Mouse (Mus musculus): Measurements from ENCODE around the gene Hdac10. TPM values are rescaled to one million over a fixed set of nuclear protein-coding genes. Genes with fewer than 3 reads are reported as not detected.

The Hdac10 gene
- polyA plus RNA-seq, 1 experiment from 2014 or later: 31.4 TPM

DNA sequence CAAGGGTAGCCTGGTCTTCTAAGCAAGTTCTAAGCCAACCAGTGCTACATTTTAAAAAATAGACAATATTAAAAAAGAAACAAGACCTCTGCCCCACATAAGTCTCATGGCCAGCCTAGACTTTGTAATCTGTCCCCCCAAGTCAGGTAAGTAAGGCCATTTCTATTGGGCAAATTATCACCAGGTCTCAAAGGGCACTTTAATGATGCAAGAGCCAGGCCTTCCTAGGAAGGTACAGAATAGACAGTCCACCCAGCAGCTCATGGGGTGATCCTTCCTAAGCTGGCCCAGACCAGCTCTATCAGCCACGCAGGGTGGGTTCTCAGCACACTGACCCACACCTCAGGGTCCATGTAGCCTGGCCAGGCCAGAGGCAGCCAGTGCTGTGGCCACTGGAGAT is 44.6 kb downstream of the Hdac10 start:
- Histone ChIP-seq H3K27ac (no peak overlapping the region), H3K4me3 (no peak overlapping the region), H3K27me3 (replicated peaks) (no peaks in the 10 kb centered on the region), H3K4me1 (peaks cover 10% of the 10 kb centered on the region), H3K9me3 (no peaks in the 10 kb centered on the region), H3K4me2 (no peak overlapping the region), H3K36me3 (replicated peaks) (peaks cover 37% of the 10 kb centered on the region), H3K9ac (no peak overlapping the region)
- 93% methylated on average over 1 of the region's 1 CpGs for WGBS
- no peak for ATAC-seq (replicated peaks)

DNA sequence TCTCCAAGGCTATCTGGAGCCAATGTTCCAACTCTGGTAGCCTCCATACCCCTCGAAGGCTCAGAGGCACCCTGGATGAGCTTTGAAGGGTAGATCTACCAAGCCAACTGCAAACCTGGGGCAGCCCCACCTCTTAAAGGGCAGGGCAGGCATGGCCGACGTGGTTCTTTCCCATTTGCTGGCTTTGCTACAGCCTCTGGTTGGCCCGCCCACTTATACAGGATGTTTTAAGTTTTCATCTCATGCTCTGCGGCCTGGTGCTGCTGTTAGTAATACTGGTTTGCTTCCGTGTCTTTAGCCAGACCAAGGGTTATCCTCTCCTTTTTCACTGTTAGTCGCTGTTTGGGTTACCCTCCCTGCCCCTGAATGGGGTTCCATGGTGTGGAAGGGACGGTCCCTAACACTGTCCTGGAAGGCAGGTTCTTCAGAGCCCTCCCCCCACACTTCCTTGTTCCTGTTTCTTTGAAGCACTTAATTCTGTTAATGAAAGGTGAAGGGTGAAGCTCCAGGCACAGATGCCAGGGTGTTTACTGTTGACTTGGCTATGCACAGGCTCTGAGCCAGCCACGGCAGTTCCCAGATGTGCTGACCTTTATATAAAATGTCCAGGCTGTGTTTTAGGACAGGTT is 50.2 kb downstream of the Hdac10 start:
- Histone ChIP-seq H3K4me3 (no peak overlapping the region), H3K36me3 (replicated peaks) (peaks cover 11% of the 10 kb centered on the region; the same call in 1 of the 2 replicates), H3K9ac (no peak overlapping the region), H3K27ac (no peak overlapping the region), H3K4me2 (0 out of 2 replicates have a peak overlapping the region, but pooled peaks have one; percentile 10), H3K9me3 (no peaks in the 10 kb centered on the region), H3K27me3 (replicated peaks) (no peaks in the 10 kb centered on the region), H3K4me1 (peaks cover 37% of the 10 kb centered on the region)
- 77% methylated on average over 9 of the region's 9 CpGs for WGBS
- ATAC-seq (replicated peaks): no peak

DNA sequence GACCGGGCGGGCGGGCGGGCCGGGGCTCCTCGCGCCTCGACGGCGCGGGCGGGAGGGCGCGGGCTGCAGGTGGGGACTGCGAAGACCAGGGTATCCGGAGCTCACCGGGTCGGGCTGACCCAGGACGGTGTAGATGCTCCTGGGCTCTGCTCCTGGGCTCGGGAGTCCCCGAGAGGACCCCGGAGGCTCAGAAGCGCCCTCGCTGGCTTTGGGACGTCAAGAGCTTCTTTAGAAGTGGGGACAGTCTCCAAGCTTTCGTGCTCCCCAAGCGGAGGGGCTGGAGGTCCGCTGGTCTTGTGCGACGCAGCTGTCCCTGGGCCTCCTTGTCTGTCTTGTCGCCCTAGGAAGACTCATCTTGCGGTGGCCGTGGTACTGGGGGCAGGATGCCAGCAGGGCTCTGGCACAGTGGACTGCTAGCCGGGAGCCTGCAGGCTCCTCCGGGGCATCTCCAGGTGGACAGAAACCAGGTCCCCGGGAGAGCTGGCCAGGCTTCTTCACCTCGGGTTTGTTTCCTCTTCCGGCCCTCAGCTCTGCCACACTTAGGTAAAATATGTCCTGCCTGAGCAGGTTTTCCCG is 52.3 kb downstream of the Hdac10 start:
- Histone ChIP-seq H3K9me3 (no peaks in the 10 kb centered on the region), H3K36me3 (replicated peaks) (0 out of 2 replicates have a peak, but pooled peaks cover 2% of the 10 kb centered on the region), H3K4me2 (peak overlapping the region; percentile 88), H3K27ac (peak overlapping the region; percentile 90), H3K4me3 (peak overlapping the region; percentile 78), H3K9ac (peak overlapping the region; percentile 91), H3K4me1 (peaks cover 37% of the 10 kb centered on the region), H3K27me3 (replicated peaks) (no peaks in the 10 kb centered on the region)
- WGBS: under 1% methylated on average over 36 of the region's 39 CpGs
- ATAC-seq (replicated peaks): peak; percentile 71; the same call in 1 of the 2 replicates

DNA sequence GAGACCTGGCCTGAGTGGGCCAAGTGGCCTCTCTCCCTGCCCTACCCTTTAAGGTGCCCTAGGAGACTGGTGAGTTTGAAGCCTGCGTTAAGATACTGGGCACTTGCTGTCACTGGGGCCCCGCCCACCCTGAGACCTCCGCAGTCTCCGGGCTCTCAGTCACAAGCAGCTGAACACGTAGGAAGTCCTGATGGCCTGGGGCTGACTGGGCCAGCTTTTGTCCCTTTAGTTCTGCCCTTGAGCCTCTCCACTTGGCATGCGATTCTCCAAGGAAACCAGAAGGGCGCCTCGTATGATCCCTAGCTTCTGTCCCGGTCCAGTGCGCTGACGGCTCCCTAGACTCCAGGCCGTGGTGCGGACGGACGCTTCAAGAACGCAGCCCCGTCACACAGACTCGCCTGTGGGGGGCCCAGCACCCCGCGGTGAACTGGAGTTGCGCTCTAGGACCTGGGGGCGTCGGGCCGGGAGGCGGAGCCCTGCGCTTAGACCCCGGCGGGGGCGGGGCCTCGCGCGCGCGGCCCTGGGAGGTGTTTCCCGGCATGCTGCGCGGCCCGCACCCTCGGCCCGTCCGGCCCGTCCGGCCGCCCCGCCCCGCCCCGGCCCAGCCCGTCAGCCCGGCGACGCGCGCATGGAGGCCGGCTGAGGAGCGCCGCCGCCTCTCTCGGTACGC is 52.9 kb downstream of the Hdac10 start:
- Histone ChIP-seq H3K9me3 (no peaks in the 10 kb centered on the region), H3K9ac (peak overlapping the region; percentile 91), H3K4me2 (peak overlapping the region; percentile 88), H3K4me1 (peaks cover 37% of the 10 kb centered on the region), H3K4me3 (peak overlapping the region; percentile 78), H3K36me3 (replicated peaks) (peaks cover 2% of the 10 kb centered on the region; the same call in 1 of the 2 replicates), H3K27ac (peak overlapping the region; percentile 90), H3K27me3 (replicated peaks) (no peaks in the 10 kb centered on the region)
- peak; percentile 87 for ATAC-seq (replicated peaks)
- WGBS: under 1% methylated on average over 49 of the region's 59 CpGs

DNA sequence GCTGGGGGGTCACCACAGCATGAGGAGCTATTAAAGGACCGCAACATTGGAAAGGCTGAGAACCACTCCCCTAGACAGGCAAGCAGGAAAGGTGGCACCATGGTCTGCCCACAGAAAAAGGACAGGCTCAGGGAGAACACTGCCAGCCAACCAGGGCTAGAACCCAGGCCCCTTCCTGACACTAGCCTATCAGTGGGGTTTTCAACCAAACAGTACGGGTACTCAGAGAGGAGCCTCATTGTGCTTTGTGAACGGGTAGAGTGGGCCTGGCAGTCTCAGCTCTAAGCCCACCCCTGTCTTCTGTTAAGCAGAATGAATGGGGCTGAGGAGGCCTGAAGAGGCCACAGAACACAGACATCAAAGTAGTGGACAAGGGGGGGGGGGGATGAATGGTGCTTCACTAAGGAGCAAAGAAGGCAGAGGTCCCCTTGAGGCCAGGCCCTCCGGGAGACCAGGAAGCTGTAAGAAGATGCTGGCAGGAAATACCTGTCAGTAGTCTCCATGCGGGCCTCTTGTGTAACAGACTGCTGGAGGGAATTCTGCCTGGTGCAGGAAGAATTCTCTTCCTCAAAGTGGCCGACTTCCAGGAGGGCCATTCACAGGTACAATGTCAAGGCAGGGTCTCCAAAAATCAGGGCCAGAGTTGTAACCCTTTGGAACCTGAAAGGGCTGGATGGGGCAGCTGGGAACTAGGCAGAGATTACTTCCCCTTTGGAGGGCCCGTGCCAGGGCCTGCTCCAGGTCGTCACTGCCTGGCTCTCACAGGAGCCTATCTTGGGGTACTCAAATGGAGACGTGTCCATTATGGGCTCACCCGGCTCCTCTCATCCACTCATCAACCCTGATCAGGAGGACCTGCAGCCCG is 53.7 kb downstream of the Hdac10 start, which contains the start of gene Trabd:
Gene Trabd (plus strand): TSS at position 512 of the 865 bp plus-strand sequence.
- ATAC-seq (replicated peaks): peak; percentile 55
- Histone ChIP-seq H3K4me2 (peak within 1 kb of the TSS; percentile 88), H3K4me1 (peaks cover 37% of the 10 kb centered on the region), H3K4me3 (peak within 1 kb of the TSS; percentile 78), H3K27ac (peak within 1 kb of the TSS; percentile 90), H3K36me3 (replicated peaks) (peaks cover 2% of the 10 kb centered on the region; the same call in 1 of the 2 replicates), H3K9me3 (no peaks in the 10 kb centered on the region), H3K27me3 (replicated peaks) (no peaks in the 10 kb centered on the region; the same call in 1 of the 2 replicates), H3K9ac (peak within 1 kb of the TSS; percentile 91)
- WGBS: 21% methylated on average over 11 of the region's 11 CpGs

DNA sequence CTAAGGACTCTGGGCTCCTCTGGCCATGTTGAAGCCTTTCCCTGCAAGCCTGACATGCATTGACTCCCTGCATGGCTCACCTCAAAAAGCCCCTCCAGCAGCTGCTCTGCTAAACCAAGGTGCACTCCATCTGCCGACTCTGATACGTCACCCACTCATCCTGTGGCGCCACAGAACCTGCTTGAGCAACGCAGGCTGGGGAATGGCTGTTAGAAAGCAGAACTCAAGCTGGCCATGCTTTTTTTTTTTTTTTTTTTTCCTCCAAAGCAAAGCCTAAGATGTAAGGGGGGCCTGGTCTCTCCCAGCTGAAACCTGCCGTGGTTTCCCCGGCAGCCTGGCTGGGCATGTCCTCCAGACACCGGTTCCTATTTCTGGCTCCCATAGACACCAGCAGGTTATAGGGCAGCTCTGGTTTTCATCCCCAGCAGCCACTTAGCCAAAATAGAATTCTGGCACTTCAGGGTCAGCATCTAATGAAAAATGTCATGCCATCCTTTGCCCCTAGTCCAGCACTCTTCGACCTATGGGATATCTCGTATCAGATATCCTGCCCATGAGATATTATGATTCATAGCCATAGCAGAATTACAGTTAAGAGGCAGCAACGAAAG is 54.4 kb downstream of the Hdac10 start:
- peak overlapping the region; percentile 91; the same call in 1 of the 2 replicates for H3K9ac ChIP-seq
- H3K9me3 ChIP-seq: no peaks in the 10 kb centered on the region
- peak overlapping the region; percentile 90 for H3K27ac ChIP-seq
- 0 out of 2 replicates have a peak overlapping the region, but pooled peaks have one; percentile 88 for H3K4me2 ChIP-seq
- 86% methylated on average over 10 of the region's 10 CpGs for WGBS
- H3K4me1 ChIP-seq: peaks cover 37% of the 10 kb centered on the region
- no peak overlapping the region for H3K4me3 ChIP-seq
- H3K27me3 ChIP-seq (replicated peaks): no peaks in the 10 kb centered on the region; the same call in 1 of the 2 replicates
- peaks cover 4% of the 10 kb centered on the region; the same call in 1 of the 2 replicates for H3K36me3 ChIP-seq (replicated peaks)
- no peak for ATAC-seq (replicated peaks)

Small RNA genes lying within 50 kb of the gene (microRNA-seq; reads per million reads assigned to microRNA genes)
- not detected for gene Mir7118

Other genes with a start within 250 kb of the Hdac10 start
- 0.17 TPM in 2 replicates for gene Ttll8, start 174.3 kb downstream of the Hdac10 start, polyA plus RNA-seq (2015; fragmentation: Nextera tagmentation; extraction: Ambion mirVana)
- gene Mlc1, start 149.7 kb downstream of the Hdac10 start, polyA plus RNA-seq (2015; fragmentation: Nextera tagmentation; extraction: Ambion mirVana): 14.8 and 15.5 TPM in 2 replicates
- gene Mov10l1, start 145.8 kb downstream of the Hdac10 start, polyA plus RNA-seq (2015; fragmentation: Nextera tagmentation; extraction: Ambion mirVana): not detected in 2 replicates
- gene Panx2, start 69.0 kb downstream of the Hdac10 start, polyA plus RNA-seq (2015; fragmentation: Nextera tagmentation; extraction: Ambion mirVana): 8.5 and 9.1 TPM in 2 replicates
- 39.3 and 40.2 TPM in 2 replicates for gene Trabd, start 53.6 kb downstream of the Hdac10 start, polyA plus RNA-seq (2015; fragmentation: Nextera tagmentation; extraction: Ambion mirVana)
- gene Selenoo, start 39.6 kb downstream of the Hdac10 start, polyA plus RNA-seq (2015; fragmentation: Nextera tagmentation; extraction: Ambion mirVana): 20.4 and 22.4 TPM in 2 replicates
- gene Tubgcp6, start 5.6 kb downstream of the Hdac10 start, polyA plus RNA-seq (2015; fragmentation: Nextera tagmentation; extraction: Ambion mirVana): 20.1 and 21.2 TPM in 2 replicates
- gene Mapk12, start 12.0 kb upstream of the Hdac10 start, polyA plus RNA-seq (2015; fragmentation: Nextera tagmentation; extraction: Ambion mirVana): 4.0 and 5.1 TPM in 2 replicates
- gene Mapk11, start 20.9 kb upstream of the Hdac10 start, polyA plus RNA-seq (2015; fragmentation: Nextera tagmentation; extraction: Ambion mirVana): 30.8 and 32.5 TPM in 2 replicates
- gene Plxnb2, start 52.1 kb upstream of the Hdac10 start, polyA plus RNA-seq (2015; fragmentation: Nextera tagmentation; extraction: Ambion mirVana): 101 and 108 TPM in 2 replicates
- gene Dennd6b, start 67.8 kb upstream of the Hdac10 start, polyA plus RNA-seq (2015; fragmentation: Nextera tagmentation; extraction: Ambion mirVana): 117 and 123 TPM in 2 replicates
- gene Ppp6r2, start 82.9 kb upstream of the Hdac10 start, polyA plus RNA-seq (2015; fragmentation: Nextera tagmentation; extraction: Ambion mirVana): 83.2 and 89.8 TPM in 2 replicates
- gene Sbf1, start 186.6 kb upstream of the Hdac10 start, polyA plus RNA-seq (2015; fragmentation: Nextera tagmentation; extraction: Ambion mirVana): 106 and 112 TPM in 2 replicates
- not detected in 2 replicates for gene Adm2, start 194.0 kb upstream of the Hdac10 start, polyA plus RNA-seq (2015; fragmentation: Nextera tagmentation; extraction: Ambion mirVana)
- gene Miox, start 205.7 kb upstream of the Hdac10 start, polyA plus RNA-seq (2015; fragmentation: Nextera tagmentation; extraction: Ambion mirVana): not detected in 2 replicates
- 30.5 and 35.0 TPM in 2 replicates for gene Lmf2, start 227.0 kb upstream of the Hdac10 start, polyA plus RNA-seq (2015; fragmentation: Nextera tagmentation; extraction: Ambion mirVana)
- 115 and 121 TPM in 2 replicates for gene Ncaph2, start 227.0 kb upstream of the Hdac10 start, polyA plus RNA-seq (2015; fragmentation: Nextera tagmentation; extraction: Ambion mirVana)
- 15.7 and 15.8 TPM in 2 replicates for gene Sco2, start 245.1 kb upstream of the Hdac10 start, polyA plus RNA-seq (2015; fragmentation: Nextera tagmentation; extraction: Ambion mirVana)
- 2.1 and 2.7 TPM in 2 replicates for gene Tymp, start 248.3 kb upstream of the Hdac10 start, polyA plus RNA-seq (2015; fragmentation: Nextera tagmentation; extraction: Ambion mirVana)